Mouse (Mus musculus) spleen, adult 2 months (tissue): Measurements from ENCODE around the gene Cflar.

Experiments used
- CTCF ChIP-seq: fragments of 200-500 bp; IDR thresholded peaks from 2 replicates; pipeline ENCODE4 v1.5.1; 2011; ENCODE audit warnings: mild to moderate bottlenecking, inconsistent platforms; ENCODE audit not compliant: insufficient read depth, insufficient read length, insufficient replicate concordance; ENCODE audit errors: extremely low read depth
- POLR2A ChIP-seq: fragments of 200-500 bp; IDR thresholded peaks from 2 replicates; pipeline ENCODE4 v1.6.1; 2011; ENCODE audit warnings: low read depth, low read length, inconsistent platforms

- TF ChIP-seq CTCF (no peak), POLR2A (no peak)
These were observed 49.3 kb downstream of the Cflar start for GRCm38 (mm10) chr1:58760581-58760980.
